Mouse (Mus musculus): ENCODE results near the gene Bnip2. TPM values are rescaled to one million over a fixed set of nuclear protein-coding genes. Genes with fewer than 3 reads are reported as not detected.
"Not testable (repeated sequence)": the region's sequence is repeated elsewhere in the genome, so short reads cannot be mapped to it uniquely, and the experiment has no call there.

Gene Bnip2
- total RNA-seq, 1 experiment: 68.9 TPM

DNA sequence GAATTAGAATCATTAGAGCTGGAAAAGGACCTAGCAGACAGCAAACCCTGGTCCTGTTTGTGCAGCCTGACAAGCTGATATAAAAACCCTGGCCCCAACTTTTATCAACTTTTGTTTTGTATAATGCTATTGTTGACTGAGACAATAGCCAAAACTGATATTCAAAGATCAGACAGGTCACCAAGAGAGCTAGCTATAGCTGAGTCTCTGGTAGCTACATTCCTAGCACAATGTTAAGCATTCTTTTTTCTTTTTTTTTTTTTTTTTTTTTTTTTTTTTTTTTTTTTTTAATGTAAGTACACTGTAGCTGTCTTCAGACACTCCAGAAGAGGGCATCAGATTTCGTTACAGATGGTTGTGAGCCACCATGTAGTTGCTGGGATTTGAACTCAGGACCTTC is 34.3 kb downstream of the Bnip2 start:
- in situ Hi-C loops (cut with MboI; ENCODE audit: low sequenced_read_pairs in 2 of 2, unreplicated experiment in 2 of 2): not testable (repeated sequence)

DNA sequence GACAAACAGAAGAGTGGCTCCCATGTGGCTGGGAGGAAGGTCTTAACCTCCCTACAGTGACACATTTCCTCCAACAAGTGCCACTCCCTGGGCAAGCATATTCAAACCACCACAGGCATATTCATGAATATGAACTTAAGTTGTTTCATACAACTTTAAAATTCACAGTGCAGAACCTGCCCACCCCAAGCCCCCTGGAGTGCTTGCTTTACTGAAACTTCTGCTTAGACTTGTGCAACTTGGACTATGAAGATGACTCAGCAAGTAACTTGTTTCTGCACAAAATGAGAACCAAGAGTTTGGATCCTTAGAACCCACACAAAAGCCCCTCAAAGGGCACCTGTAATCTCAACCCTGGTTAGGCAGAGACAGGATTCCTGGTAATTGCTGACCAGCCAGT is 35.4 kb downstream of the Bnip2 start:
- Histone ChIP-seq H3K4me1 (ENCODE audit: control insufficient read depth in 2 of 2, insufficient read depth in 2 of 2, low read length in 2 of 2, poor library complexity in 1 of 2) (no peaks in the 10 kb centered on the region), H3K4me3 (ENCODE audit: insufficient read depth in 1 of 2, low read depth in 1 of 2, low read length in 2 of 2, poor library complexity in 1 of 2, severe bottlenecking in 1 of 2) (no peak overlapping the region), H3K9ac (ENCODE audit: insufficient read depth, low read depth, low read length, poor library complexity, severe bottlenecking) (no peak overlapping the region), H3K36me3 (ENCODE audit: control insufficient read depth, insufficient read depth, low read length, poor library complexity, severe bottlenecking) (peaks cover 3% of the 10 kb centered on the region; the same call in 1 of the 2 replicates), H3K9me3 (ENCODE audit: control insufficient read depth, insufficient read depth, low read depth, low read length) (no peaks in the 10 kb centered on the region), H3K27ac (ENCODE audit: insufficient read depth, low read depth, low read length, poor library complexity, severe bottlenecking) (no peak overlapping the region)
- in situ Hi-C loops (cut with MboI; ENCODE audit: low sequenced_read_pairs in 2 of 2, unreplicated experiment in 2 of 2): no loop called here
- DNase-seq (ENCODE audit: low read depth, low spot score): no peak
- TF ChIP-seq CHD2 (IDR thresholded peaks at IDR 0.05; ENCODE audit: low read depth, low read length): no peak
- 0 out of 2 replicates have a peak, but pooled peaks have one; percentile 15 for TF ChIP-seq MAFK (IDR thresholded peaks at IDR 0.05; ENCODE audit: insufficient read depth, low read depth, low read length)

More for the DNA sequence above, 34.3 kb downstream of the Bnip2 start:
- peak; percentile 96 for TF ChIP-seq ZNF384 (IDR thresholded peaks at IDR 0.05; ENCODE audit: low read depth, low read length)
- H3K27ac ChIP-seq (ENCODE audit: insufficient read depth, low read depth, low read length, poor library complexity, severe bottlenecking); H3K4me3 ChIP-seq (ENCODE audit: insufficient read depth in 1 of 2, low read depth in 1 of 2, low read length in 2 of 2, poor library complexity in 1 of 2, severe bottlenecking in 1 of 2); H3K9ac ChIP-seq (ENCODE audit: insufficient read depth, low read depth, low read length, poor library complexity, severe bottlenecking); H3K9me3 ChIP-seq (ENCODE audit: control insufficient read depth, insufficient read depth, low read depth, low read length); H3K36me3 ChIP-seq (ENCODE audit: control insufficient read depth, insufficient read depth, low read length, poor library complexity, severe bottlenecking); H3K4me1 ChIP-seq (ENCODE audit: control insufficient read depth in 2 of 2, insufficient read depth in 2 of 2, low read length in 2 of 2, poor library complexity in 1 of 2); DNase-seq (ENCODE audit: low read depth, low spot score): not testable (repeated sequence)

GRCm38 (mm10) chr9:70025365-70026012 is 36.2 kb downstream of the Bnip2 start:
- no peak for DNase-seq (ENCODE audit: low read depth, low spot score)
- no peak overlapping the region for H3K27ac ChIP-seq (ENCODE audit: insufficient read depth, low read depth, low read length, poor library complexity, severe bottlenecking)
- no peaks in the 10 kb centered on the region for H3K9me3 ChIP-seq (ENCODE audit: control insufficient read depth, insufficient read depth, low read depth, low read length)
- H3K36me3 ChIP-seq (ENCODE audit: control insufficient read depth, insufficient read depth, low read length, poor library complexity, severe bottlenecking): peaks cover 3% of the 10 kb centered on the region; the same call in 1 of the 2 replicates
- H3K4me3 ChIP-seq (ENCODE audit: insufficient read depth in 1 of 2, low read depth in 1 of 2, low read length in 2 of 2, poor library complexity in 1 of 2, severe bottlenecking in 1 of 2): no peak overlapping the region
- TF ChIP-seq MAFK (IDR thresholded peaks at IDR 0.05; ENCODE audit: insufficient read depth, low read depth, low read length) (no peak), HCFC1 (IDR thresholded peaks at IDR 0.05; ENCODE audit: borderline replicate concordance, insufficient read depth, low read length) (no peak), ZC3H11A (IDR thresholded peaks at IDR 0.05; ENCODE audit: borderline replicate concordance, low read depth, low read length) (no peak), ZNF384 (IDR thresholded peaks at IDR 0.05; ENCODE audit: low read depth, low read length) (no peak), CHD2 (IDR thresholded peaks at IDR 0.05; ENCODE audit: low read depth, low read length) (no peak)
- no peak overlapping the region for H3K9ac ChIP-seq (ENCODE audit: insufficient read depth, low read depth, low read length, poor library complexity, severe bottlenecking)
- no peaks in the 10 kb centered on the region for H3K4me1 ChIP-seq (ENCODE audit: control insufficient read depth in 2 of 2, insufficient read depth in 2 of 2, low read length in 2 of 2, poor library complexity in 1 of 2)
- in situ Hi-C loops (cut with MboI; ENCODE audit: low sequenced_read_pairs in 2 of 2, unreplicated experiment in 2 of 2): no loop called here

GRCm38 (mm10) chr9:70032167-70032566 is 42.9 kb downstream of the Bnip2 start:
- no peak for DNase-seq (ENCODE audit: low read depth, low spot score)
- H3K9ac ChIP-seq (ENCODE audit: insufficient read depth, low read depth, low read length, poor library complexity, severe bottlenecking): no peak overlapping the region
- no peaks in the 10 kb centered on the region for H3K9me3 ChIP-seq (ENCODE audit: control insufficient read depth, insufficient read depth, low read depth, low read length)
- 0 out of 4 replicates have a peak, but pooled peaks cover 0 to 6% of the 10 kb centered on the region in 2 experiments for H3K4me1 ChIP-seq (ENCODE audit: control insufficient read depth in 2 of 2, insufficient read depth in 2 of 2, low read length in 2 of 2, poor library complexity in 1 of 2)
- H3K4me3 ChIP-seq (ENCODE audit: insufficient read depth in 1 of 2, low read depth in 1 of 2, low read length in 2 of 2, poor library complexity in 1 of 2, severe bottlenecking in 1 of 2): no peak overlapping the region
- H3K27ac ChIP-seq (ENCODE audit: insufficient read depth, low read depth, low read length, poor library complexity, severe bottlenecking): no peak overlapping the region
- TF ChIP-seq MAFK (IDR thresholded peaks at IDR 0.05; ENCODE audit: insufficient read depth, low read depth, low read length): no peak
- H3K36me3 ChIP-seq (ENCODE audit: control insufficient read depth, insufficient read depth, low read length, poor library complexity, severe bottlenecking): no peaks in the 10 kb centered on the region
- in situ Hi-C loops (cut with MboI; ENCODE audit: low sequenced_read_pairs in 2 of 2, unreplicated experiment in 2 of 2): no loop called here

DNA sequence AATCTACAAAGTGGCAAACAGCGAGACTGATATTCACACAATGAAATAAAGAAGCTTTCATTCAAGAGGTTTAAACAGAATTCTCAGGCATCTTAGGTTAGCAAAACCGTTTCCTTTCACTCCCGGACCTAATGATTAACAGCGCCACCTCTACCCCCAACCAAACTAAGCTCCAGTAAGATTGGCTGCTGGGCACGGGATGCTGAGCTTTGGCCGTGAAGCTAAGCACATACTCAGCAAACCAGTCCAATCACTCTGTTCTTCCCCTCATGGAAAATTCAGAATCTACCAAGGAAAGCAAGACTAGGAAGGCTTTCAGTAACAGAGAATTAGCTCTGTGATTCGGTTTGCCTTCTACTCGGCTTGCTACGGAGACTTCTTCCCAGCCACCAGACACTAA is 43.8 kb downstream of the Bnip2 start:
- no peaks in the 10 kb centered on the region for H3K9me3 ChIP-seq (ENCODE audit: control insufficient read depth, insufficient read depth, low read depth, low read length)
- TF ChIP-seq ZC3H11A (IDR thresholded peaks at IDR 0.05; ENCODE audit: borderline replicate concordance, low read depth, low read length) (no peak), CHD2 (IDR thresholded peaks at IDR 0.05; ENCODE audit: low read depth, low read length) (no peak), ZNF384 (IDR thresholded peaks at IDR 0.05; ENCODE audit: low read depth, low read length) (no peak), MAFK (IDR thresholded peaks at IDR 0.05; ENCODE audit: insufficient read depth, low read depth, low read length) (no peak)
- no peak overlapping the region for H3K4me3 ChIP-seq (ENCODE audit: insufficient read depth in 1 of 2, low read depth in 1 of 2, low read length in 2 of 2, poor library complexity in 1 of 2, severe bottlenecking in 1 of 2)
- in situ Hi-C loops (cut with MboI; ENCODE audit: low sequenced_read_pairs in 2 of 2, unreplicated experiment in 2 of 2): no loop called here
- no peaks in the 10 kb centered on the region for H3K36me3 ChIP-seq (ENCODE audit: control insufficient read depth, insufficient read depth, low read length, poor library complexity, severe bottlenecking)
- DNase-seq (ENCODE audit: low read depth, low spot score): no peak
- no peak overlapping the region for H3K27ac ChIP-seq (ENCODE audit: insufficient read depth, low read depth, low read length, poor library complexity, severe bottlenecking)
- no peak overlapping the region for H3K9ac ChIP-seq (ENCODE audit: insufficient read depth, low read depth, low read length, poor library complexity, severe bottlenecking)
- 0 out of 4 replicates have a peak, but pooled peaks cover 0 to 6% of the 10 kb centered on the region in 2 experiments for H3K4me1 ChIP-seq (ENCODE audit: control insufficient read depth in 2 of 2, insufficient read depth in 2 of 2, low read length in 2 of 2, poor library complexity in 1 of 2)

All from ES-E14 (cell line).